Mouse (Mus musculus): ENCODE measurements around the gene Cenpt.

The Cenpt gene

DNA sequence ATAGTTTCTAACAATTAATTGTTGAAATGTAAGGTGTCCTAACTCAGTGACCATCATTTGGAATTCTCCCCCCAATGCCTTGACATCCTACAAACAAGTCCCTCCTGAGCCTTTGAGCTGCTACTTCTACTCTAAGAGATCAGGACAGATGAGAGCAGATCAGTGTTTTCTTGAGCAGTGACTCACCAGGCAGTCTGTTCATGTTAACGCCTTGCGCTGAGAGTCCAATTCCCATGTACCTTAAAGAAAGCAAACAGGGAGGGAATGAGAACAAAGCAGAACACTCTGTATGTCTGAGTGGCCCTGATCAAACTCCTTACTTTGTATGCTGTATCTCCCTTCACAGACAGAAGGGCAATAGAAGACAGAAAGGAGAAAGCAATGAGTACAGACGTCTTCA is 47.7 kb downstream of the Cenpt start:
- DNase-seq (ENCODE audit: low spot score), result no peak

DNA sequence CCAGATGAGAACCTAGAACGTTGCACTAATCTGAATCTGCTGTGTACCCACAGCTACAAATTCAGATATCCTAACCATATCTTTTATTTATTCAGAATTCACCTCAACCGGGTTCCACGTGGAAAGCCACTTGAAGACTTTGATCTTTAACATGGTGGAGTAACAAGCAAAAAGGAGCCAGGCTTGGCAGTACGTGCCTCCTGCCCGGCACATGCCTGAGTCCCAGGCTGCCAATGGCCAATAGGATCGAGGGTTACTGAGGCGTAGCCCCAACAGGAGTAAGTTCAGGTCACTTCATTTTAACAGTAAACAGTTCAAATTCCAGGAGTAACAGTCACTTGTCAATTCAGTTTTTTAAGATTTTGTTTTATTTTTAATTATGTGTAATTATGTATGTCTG is 48.3 kb downstream of the Cenpt start:
- DNase-seq (ENCODE audit: low spot score), result no peak

DNA sequence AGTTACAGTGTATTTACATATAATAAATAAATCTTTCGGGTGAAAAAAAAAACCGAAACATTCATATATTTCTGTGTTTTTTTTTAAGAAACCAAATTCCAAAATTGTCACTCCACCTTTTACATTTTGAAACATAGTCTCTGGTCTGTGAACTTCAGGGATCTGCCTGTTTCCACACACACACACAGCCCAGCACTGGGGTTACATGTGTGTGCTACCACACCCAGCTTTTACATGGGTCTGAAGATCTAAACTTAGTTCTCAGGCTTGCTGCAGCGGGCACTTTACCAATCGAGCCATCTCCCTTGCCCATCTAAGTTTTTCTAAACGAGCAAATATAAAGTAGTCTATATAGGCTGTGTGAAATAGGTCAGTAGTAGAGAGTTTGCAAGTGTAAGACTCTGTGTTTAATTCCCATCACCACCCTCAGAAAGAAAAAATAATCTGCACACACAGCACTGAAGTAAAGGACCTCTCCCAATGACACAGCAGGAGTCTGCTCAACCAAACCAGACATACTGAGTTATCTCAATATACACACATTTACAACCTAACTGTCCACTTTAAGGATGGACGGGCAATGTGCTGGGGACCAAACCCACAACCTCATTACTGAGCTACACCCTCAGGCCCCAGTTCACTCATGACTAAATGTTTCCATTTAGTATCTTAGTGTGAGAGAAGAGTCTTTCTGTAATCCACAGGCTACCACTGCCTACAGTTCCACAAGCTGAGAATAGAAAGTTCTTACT is 51.7 kb downstream of the Cenpt start:
- no peak for DNase-seq (ENCODE audit: low spot score)

DNA sequence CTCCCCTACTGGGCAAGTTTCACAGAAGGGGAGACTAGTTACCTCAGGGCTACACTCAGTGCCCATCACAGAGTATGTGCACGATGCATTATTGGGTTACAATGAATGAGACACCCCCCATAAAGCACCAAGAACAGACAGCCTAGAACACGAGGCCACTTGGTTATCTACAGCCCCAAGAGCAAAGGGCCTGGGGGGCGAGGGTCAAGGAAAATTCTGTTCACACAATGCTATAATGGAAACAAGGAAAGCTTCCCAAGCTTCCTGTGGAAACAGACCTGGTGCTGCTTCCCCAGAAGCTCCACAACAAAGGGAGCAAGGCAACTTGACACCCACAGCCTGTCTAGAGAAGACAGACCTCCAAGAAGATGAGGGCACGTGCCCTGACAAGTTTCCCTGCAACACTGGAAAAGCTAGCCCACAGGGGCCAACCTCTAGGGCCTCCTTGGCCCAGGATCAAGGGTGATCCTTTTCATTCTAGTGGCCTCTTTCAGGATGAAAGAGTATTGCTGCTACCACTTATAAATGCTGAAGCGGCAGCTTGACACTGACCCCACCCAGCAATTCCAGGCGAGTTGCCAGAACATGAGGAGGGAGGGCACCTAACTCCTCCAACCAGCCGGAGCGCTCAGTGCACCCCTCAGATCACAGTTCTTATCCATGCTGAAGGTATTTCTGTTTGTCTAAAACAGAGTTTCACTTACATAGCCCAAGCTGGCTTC is 53.8 kb downstream of the Cenpt start:
- no peak for DNase-seq (ENCODE audit: low spot score)

DNA sequence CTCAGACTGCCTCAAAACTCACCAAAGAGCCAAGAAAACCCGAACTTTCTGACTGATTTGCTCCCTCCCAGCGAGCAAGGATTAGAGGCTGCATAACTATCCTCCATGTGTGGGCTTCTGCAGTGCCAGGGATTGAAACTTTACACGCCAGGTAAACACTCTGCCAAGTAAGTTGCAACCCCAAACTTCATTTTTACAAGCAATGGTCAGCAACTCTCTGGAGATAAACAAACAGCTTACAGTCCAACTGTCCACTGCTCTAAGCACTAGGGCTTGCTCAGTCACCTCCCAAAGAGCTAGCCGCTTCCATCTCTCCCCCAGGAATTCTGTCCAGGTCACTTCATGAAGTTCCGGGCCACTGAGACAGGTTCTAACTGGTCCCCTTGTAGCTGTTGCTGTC is 54.7 kb downstream of the Cenpt start:
- DNase-seq (ENCODE audit: low spot score), result no peak

DNA sequence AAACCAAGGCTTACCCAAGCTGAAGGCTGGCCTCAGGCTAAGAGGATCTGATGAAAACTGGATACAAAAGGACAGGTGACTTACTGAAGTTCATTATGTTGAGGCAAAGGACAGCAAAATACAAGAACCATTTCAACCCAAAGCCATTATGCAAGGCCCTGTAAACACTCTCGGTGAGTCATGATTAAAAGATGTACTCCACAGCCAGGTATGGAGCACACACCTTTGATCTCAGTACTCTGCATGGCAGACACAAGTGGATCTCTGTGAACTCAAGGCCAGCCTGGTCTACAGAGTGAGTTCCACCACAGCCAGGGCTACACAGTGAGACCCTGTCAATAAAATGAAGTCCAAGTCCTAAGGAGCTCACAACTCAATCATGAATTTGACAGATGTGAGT is 57.3 kb downstream of the Cenpt start:
- no peak for DNase-seq (ENCODE audit: low spot score)
